Mouse (Mus musculus): ENCODE measurements around the gene Eya2.
"Not testable (repeated sequence)": the region's sequence is repeated elsewhere in the genome, so short reads cannot be mapped to it uniquely, and the experiment has no call there.

The Eya2 gene

GRCm38 (mm10) chr2:165786467-165786866 lies 191.6 kb downstream of the Eya2 start:
- no peak for DNase-seq

- peak; percentile 82 for DNase-seq
These were observed 193.2 kb downstream of the Eya2 start for GRCm38 (mm10) chr2:165788005-165788404.

- no peak for DNase-seq
These were observed 194.0 kb downstream of the Eya2 start for GRCm38 (mm10) chr2:165788796-165789195.

GRCm38 (mm10) chr2:165789667-165790066 lies 194.8 kb downstream of the Eya2 start:
- DNase-seq, result no peak

GRCm38 (mm10) chr2:165791026-165791425 lies 196.2 kb downstream of the Eya2 start:
- DNase-seq, result no peak

DNA sequence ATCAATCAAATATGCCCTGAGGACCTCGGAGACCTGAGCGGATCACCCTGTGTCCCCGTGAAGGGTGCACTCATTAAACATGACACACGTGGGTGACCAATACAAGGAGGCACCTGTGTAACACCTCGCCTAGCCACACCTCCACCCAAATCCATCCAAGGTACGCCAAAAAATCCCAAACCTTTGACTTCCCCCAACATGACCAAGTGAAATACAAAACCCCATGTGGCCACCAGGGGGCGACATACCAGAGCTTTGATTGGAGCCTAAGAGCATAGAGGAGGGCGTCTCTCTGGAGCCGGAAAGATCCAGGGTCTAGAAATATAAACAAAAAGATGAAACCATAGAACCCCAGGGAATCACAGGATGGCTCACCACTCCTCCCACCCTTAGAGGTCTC lies 196.8 kb downstream of the Eya2 start:
- DNase-seq, result peak; percentile 68

DNA sequence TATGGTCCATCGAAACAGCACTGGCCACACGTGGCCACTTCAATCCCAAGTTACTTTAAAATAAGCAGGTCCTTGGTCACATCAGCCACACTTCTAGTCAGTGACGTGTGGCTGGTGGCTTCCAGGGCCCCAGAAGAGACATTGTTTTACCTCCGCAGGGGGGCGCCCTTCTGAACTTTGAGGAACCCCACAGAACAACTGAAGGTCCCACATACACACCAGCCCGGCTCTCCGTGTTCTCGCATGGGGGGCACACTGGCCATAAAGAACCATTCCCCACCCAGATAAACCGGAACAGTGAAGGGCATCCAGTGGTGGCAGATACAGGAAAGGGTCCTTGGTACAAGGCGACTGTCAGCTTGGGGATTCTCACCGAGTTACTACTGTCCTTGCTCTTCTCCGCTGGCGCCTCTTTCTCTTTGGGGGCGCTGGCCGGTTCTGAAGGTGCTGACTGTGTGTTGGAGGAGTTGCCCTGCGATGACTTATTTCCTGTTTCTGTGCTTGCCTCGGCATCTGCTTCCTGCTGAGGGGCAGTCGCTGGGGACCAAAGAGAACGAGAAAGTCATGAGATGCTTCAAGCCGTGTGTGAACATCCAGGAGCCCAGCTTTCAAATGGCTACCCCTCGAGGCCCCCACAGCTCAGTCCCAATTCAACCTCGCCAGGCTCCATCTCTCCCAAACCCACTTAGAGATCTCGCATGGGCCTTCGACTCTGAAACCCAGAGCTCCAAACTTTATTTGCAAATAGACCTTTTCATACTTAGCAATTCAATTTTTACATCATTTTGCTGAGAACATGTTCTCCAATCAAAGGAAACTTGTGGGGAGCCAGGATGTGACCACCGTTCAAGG lies 197.8 kb downstream of the Eya2 start:
- DNase-seq, result no peak

DNA sequence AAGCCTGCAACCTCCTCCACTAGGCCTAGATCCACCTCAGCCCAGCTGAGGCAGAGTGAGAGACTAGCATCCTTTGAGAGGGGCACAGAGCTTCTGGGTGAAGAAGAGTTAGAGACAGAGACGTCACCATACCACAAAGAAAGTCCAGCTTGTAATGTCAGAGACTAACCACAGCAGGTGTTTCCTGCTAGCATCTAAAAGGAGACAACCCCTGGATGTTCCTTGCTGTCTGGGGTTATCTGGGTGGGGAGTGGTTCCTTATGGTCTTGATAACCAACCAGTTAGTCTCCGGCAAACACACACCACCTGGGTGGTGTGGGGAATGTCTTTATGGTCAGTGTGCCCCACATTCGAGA lies 198.4 kb downstream of the Eya2 start:
- DNase-seq, result no peak

DNA sequence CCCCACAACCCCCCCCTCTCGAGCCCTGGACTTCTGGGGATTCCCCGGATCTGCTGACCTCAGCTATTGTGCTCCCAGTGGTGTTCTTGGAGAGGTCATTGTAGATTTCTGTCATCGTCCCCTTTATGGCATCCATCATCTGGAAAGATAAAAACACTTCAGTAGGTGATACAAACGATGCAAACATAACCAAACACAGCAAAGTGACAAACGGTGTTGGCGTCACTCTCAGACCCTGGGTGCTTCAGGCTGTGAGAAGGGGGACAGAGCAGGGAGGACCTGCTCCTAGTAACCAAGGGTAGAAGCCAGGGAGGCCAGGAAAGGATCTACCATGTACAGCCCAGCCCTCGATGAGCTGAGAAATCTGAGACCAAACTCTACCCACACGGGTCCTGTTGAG lies 203.0 kb downstream of the Eya2 start:
- no peak for DNase-seq

GRCm38 (mm10) chr2:165800174-165800573 lies 205.3 kb downstream of the Eya2 start:
- DNase-seq, result not testable (repeated sequence)

- no peak for DNase-seq
These were observed 213.5 kb downstream of the Eya2 start for GRCm38 (mm10) chr2:165808179-165808975.

DNA sequence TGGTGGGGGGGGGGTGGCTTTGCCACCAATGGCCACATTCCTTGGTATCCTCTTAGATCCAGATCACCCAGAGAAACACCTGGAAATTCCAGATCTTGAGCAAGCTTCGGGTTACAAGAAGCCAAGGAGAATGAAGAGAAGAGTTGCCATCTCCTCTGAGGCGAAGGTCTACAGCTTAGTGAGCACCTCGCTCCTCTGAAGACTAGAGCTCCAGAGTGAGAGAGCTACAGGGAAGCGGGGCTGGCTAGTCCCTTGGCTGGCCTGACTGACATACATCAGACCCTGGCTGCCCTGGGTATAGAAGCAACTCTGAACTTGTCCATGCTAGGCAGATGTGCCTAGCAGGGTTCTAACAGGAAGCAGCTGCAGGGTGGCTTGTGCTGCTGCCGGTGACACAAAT lies 214.3 kb downstream of the Eya2 start:
- DNase-seq, result no peak

DNA sequence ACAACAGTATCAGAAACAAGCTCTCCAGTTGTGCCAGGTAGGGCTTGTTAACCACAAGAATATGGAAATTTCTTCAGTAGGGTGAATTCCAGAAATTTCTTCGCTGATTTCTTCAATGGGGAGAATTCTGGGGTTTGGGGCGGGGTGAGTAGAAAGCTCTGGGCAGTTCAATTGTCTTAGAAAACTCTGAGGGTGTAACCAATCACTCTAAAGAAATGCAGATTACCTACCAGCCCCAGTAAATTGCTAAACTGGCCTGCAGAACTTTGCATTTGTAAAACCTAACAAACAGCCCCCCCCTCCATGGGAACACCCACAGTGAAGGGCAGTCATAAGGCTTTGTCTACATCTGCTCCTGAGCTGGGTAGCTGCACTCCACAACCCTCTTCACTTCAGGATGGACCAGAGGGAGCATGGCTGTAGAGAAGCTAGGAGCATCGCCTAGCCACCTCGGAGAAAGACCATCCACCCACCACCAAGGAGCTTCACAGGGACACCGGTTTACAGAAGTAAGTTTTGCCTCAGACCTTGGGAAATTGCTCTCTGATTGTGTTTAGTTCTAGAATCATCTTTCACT lies 215.2 kb downstream of the Eya2 start:
- no peak for DNase-seq

GRCm38 (mm10) chr2:165811536-165811935 lies 216.7 kb downstream of the Eya2 start:
- DNase-seq, result peak; percentile 66

GRCm38 (mm10) chr2:165812889-165813288 lies 218.1 kb downstream of the Eya2 start:
- no peak for DNase-seq

DNA sequence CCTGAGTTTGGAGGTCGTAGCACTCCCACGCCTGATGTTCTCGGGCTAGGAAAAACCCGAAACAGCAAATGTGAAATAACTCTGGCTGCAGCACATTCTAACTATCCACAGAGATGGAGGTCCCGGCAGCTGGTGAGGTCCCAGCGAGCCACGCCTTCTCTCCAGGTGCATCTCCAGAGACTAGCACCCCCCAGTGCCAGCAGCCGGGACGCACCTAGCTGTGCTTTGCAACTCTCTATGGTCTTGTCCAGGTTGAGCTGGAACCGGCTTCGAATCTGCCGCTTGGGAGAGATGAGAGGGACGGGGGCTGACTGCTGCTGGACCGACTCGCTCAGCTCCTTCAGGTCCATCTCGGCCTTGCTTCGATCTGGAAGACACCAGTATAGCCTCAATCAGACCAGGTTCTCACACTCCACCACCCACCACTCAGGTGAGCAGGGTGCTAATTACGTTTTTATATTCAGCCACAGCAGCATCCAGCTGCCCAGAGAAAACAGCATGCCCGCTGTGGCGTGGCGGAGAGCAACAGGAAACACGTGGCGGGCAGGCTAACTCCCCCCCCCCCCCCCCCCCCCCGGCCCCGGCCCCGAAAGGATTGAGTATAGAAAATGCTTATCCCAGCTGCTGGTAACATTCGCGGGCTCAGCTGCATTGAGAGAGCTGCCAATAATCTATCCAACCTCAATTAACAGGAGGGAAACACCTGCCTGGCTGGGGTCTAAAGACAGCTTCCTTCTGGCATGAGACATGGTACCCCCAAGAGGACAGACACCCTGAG lies 220.5 kb downstream of the Eya2 start:
- DNase-seq, result no peak

DNA sequence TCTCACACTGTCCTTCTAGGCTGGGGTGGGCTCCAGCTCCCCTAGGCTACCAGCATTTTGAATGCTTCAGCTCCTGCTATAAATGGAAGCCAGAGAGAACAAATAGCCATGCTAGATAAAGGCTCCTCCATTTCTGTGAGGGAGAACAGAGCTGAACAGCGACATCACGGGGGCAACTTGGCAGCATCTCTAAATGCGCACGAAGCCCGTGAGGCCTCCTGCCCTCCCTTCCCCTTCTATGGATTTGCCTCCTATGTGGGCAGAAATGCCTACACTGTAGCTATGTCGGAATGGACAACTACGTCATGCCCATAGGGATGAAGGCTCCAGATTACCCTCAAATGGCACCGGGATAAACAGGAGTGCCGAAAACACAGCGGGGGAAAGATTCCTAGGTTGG lies 222.6 kb downstream of the Eya2 start:
- DNase-seq, result peak; percentile 44

DNA sequence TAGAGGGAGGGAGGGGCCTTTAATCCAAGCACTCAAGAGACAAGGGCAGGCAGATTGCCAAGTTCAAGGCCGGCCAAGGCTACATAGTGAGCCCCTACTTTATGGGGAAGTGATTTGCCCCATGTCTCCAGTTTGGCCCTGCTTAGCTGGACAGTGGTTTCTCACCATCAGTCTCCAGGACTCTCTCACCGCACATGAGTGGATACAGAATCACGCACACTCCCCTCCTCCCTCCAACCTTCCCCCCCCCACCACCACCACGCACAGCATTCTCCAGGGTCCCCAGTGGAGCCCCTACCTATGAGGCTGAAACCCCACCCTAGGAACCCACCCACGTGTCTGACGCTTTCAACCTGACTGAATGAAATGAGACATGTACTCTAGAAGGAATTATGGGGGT lies 223.7 kb downstream of the Eya2 start:
- no peak for DNase-seq

GRCm38 (mm10) chr2:165818985-165819948 lies 224.4 kb downstream of the Eya2 start:
- DNase-seq, result peak; percentile 62

DNA sequence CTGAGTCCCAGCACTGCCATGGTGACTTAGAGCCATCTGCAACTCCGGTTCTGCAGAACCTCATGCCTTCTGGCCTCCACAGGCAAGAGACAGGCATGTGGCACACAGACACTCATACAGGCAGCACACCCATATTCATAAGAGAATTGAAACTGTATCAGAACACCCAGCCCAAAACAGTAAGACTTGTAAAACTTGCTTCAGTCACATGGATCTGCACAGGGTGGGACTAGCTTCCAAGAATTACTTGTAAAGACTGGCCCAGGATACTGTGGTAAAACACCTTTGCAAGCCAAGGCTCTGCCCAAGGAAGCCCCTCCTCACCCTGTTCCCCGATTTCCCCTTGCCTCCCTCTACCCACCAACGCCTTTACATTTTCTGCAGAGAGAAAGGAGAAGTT lies 225.2 kb downstream of the Eya2 start:
- DNase-seq, result no peak

GRCm38 (mm10) chr2:165820504-165821095 lies 225.8 kb downstream of the Eya2 start:
- no peak for DNase-seq
